Mouse (Mus musculus): ENCODE results near the gene Espl1. TPM values are rescaled to one million over a fixed set of nuclear protein-coding genes. Genes with fewer than 3 reads are reported as not detected.
"Not testable (repeated sequence)": the region's sequence is repeated elsewhere in the genome, so short reads cannot be mapped to it uniquely, and the experiment has no call there.

The Espl1 gene
- total RNA-seq, 2 experiments from 2014 or later = 1.7 to 2.1 TPM

DNA sequence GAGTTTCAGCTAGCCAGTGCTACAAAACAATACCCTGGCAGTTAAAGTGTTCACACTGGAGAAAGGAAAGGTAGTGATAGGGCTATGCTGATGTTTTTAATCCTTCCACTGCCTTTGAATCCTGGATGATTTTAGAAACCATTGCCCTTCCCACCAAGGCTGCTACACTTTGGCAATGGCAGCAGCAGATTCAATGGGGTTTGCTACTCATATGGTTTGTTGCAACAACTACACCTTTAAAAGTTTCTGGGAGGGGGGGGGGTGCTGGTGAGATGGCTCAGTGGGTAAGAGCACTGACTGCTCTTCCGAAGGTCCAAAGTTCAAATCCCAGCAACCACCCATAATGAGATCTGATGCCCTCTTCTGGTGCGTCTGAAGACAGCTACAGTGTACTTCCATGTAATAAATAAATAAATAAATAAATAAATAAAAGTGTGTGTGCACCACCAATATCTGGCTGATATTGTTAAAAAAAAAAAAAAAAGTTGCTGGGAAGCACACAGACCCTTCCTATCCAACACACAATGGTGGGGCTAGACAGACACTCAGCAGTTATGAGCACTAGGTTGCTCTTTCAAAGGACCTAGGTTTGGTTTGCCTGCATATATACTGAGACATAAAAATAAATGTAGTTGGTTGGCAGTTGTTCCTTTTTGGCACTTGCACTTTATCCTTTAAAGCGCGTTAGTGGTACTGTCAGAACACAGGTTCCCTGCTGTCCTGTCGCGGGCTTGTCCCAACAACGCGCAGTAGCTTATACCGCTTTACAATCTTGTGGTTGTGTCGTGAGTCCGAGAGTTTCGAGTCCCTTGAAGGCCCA lies 28.8 kb downstream of the Espl1 start:
- H3K4me3 ChIP-seq = peak overlapping the region; percentile 43
- no peak for DNase-seq (ENCODE audit: low spot score in 2 of 2)
- peak overlapping the region; percentile 77 for H3K27ac ChIP-seq
- peak; percentile 47 for TF ChIP-seq CTCF (conservative IDR thresholded peaks at IDR 0.05)

DNA sequence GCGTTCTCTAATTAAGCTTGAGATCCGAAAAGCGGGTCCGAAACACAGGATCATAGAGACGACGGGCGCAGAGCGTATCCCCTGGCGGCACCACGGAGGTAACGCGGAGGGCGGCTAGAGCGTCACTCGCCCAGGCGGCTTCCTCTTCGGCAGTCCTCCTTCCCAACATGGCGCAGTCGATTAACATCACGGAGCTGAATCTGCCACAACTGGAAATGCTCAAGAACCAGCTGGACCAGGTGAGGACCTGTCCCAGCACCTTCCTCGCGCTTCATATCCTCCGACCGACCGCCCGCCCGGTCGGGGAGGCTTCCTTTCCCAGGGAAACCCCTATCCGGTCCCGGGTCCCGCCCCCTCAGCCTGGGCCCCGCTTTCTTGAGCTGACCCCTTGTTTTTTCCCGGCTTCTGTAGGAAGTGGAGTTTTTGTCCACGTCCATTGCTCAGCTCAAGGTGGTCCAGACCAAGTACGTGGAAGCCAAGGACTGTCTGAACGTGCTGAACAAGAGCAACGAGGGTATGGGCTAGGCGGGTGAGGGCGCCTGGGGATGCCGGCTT lies 30.0 kb downstream of the Espl1 start, which contains the start of gene Pfdn5:
Gene Pfdn5 (plus strand): TSS at position 95 of the 555 bp plus-strand sequence.
- Histone ChIP-seq H3K27ac (peak within 1 kb of the TSS; percentile 87), H3K4me3 (peak within 1 kb of the TSS; percentile 71)
- TF ChIP-seq CTCF (conservative IDR thresholded peaks at IDR 0.05) = peak; percentile 77
- DNase-seq (ENCODE audit: low spot score in 2 of 2) = peak; percentile 88 to 90

DNA sequence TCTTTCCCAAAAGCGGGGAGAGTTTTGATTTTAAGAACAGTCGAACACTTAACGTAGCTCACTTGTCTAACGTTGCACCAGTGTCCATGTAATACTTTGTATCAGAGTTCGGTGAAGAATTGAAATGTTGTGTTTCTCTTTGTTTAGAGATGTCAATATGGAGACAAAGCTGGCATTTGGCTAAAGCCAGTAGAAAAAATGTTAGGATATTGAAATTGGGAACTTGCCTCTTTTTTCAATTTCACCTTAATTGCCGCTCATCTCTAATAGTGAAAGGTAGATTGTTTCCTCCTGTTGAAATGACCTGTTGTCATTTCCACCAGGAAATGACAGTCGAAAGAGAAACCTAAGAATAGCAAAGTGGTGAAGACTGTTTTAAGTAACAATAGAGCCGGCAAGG lies 30.8 kb downstream of the Espl1 start:
- TF ChIP-seq CTCF (conservative IDR thresholded peaks at IDR 0.05) = no peak
- Histone ChIP-seq H3K4me3 (peak overlapping the region; percentile 71), H3K27ac (peak overlapping the region; percentile 87; the same call in 1 of the 2 replicates)

DNA sequence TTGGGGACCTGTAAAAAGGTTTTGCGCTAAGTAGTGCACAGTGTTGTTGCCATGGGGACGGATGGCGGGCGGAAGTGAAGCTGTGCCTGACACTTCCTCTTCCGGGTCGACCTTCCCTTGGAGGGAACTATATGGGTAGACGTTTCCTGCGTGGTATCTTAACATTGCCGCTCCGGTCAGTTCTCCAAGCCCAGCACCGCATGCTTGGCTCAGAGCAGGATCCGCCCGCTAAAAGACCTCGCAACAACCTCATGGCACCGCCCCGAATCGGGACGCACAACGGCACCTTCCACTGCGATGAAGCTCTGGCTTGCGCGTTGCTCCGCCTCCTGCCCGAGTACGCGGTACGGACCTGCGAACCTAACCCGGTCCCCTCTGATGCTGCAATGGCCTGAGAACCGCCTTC lies 35.5 kb downstream of the Espl1 start, which contains the start of gene Myg1:
Gene Myg1 (plus strand): TSS at position 100 of the 406 bp plus-strand sequence.
- Histone ChIP-seq H3K27ac (peak within 1 kb of the TSS; percentile 83), H3K4me3 (peak within 1 kb of the TSS; percentile 64)
- peak; percentile 85 to 89 for DNase-seq (ENCODE audit: low spot score in 2 of 2)
- no peak for TF ChIP-seq CTCF (conservative IDR thresholded peaks at IDR 0.05)

More for the DNA sequence above, 30.8 kb downstream of the Espl1 start:
- DNase-seq (ENCODE audit: low spot score in 2 of 2) = no peak

DNA sequence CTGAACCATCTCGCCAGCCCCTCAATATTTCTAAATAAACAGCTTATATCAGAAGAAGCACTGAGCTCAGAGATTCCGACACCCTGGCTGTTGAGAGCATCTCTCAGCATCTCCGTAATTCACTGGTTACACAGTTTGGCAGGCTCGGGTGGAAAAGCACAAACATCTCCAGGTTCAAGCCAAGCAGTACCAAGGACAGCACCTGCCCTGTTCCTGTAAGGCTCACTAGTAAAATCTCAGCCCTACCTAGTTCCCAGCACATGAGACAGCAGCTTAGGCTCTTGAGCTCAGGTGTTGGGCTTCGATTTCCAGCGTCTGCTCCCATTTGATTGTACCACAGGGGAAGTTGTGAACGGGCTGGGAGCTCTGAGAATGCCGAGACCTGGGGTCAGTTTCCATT lies 39.2 kb downstream of the Espl1 start:
- DNase-seq (ENCODE audit: low spot score in 2 of 2) = no peak
- no peak for TF ChIP-seq CTCF (conservative IDR thresholded peaks at IDR 0.05)
- Histone ChIP-seq H3K27ac (no peak overlapping the region), H3K4me3 (no peak overlapping the region)

DNA sequence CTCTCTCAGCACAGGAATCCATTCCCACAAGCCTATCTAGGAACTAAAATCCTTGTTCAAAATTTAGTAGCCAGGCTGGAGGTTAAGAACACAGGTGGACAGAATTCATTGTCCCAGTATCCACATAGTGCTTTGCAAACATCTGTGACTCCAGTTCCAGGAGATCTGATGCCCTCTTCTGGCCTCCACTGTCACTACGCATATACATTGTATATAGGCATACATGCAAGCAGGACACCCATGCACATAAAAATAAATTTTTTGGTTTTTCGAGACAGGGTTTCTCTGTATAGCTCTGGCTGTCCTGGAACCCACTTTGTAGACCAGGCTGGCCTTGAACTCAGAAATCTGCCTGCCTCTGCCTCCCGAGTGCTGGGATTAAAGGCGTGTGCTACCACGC lies 39.9 kb downstream of the Espl1 start:
- DNase-seq (ENCODE audit: low spot score in 2 of 2); H3K27ac ChIP-seq; H3K4me3 ChIP-seq: not testable (repeated sequence)
- TF ChIP-seq CTCF (conservative IDR thresholded peaks at IDR 0.05) = peak; percentile 55

DNA sequence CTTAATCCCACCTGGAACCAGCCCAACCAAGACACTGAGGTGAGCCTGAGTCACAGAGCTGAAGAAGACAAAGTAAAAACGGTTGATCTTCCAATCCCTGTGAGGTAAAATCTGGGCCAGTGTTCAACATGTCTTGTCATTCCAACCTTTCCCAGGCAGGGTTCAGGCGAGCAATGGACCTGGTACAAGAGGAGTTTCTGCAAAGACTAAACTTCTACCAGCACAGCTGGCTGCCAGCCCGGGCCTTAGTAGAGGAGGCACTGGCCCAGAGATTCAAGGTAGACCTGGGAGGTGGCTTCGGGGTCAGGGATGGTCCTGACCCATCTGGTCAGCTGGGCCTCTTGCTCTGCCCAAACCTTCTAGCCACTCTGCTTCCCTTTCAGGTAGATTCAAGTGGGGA lies 40.9 kb downstream of the Espl1 start:
- DNase-seq (ENCODE audit: low spot score in 2 of 2) = no peak
- TF ChIP-seq CTCF (conservative IDR thresholded peaks at IDR 0.05) = no peak
- no peak overlapping the region for H3K4me3 ChIP-seq

DNA sequence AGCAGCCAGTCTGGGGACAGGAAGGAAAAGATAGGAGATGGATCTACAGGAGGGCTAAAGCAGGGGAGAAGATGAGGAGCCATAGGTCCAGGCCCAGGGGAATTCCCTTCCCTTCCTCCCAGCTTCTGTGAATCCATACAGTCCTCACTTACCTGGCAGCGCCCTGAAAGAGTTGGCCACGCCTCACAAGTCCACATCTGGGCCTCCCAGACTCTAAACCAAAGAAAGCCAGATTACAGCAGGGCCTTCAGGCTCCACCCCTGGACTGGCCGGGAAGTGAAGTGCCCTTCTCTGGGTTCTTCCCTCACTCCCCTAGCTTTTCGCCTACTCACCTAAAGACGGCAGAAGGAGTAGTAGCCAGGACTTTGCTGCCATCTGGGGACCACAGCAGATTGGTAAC lies 43.5 kb downstream of the Espl1 start:
- TF ChIP-seq CTCF (conservative IDR thresholded peaks at IDR 0.05) = no peak
- DNase-seq (ENCODE audit: low spot score in 2 of 2) = no peak
- H3K4me3 ChIP-seq = no peak overlapping the region

More for the DNA sequence above, 40.9 kb downstream of the Espl1 start:
- H3K27ac ChIP-seq = no peak overlapping the region

DNA sequence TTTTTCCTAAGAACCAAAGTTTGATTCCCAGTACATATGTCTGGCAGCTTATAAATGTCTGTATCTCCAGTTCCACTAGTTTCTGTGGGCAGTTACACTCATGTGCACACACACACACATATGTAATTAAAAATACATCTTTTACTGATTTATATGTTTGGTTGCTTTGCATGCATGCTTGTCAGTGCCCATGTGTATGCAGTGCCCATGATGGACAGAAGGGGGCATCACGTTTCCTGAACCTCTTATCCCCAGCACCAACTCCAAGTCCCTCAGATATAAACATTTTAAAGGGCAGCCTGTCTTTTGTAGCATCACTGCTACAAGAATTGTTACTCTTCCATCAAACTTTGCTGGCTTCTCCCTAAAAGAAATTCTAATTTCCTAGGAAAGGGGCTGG lies 45.5 kb downstream of the Espl1 start:
- peak; percentile 85 for TF ChIP-seq CTCF (conservative IDR thresholded peaks at IDR 0.05)
- peak in 1 of 2 experiments; percentile 35 for DNase-seq (ENCODE audit: low spot score in 2 of 2)
- no peak overlapping the region for H3K4me3 ChIP-seq
- H3K27ac ChIP-seq = no peak overlapping the region

More for the DNA sequence above, 43.5 kb downstream of the Espl1 start:
- no peak overlapping the region for H3K27ac ChIP-seq

DNA sequence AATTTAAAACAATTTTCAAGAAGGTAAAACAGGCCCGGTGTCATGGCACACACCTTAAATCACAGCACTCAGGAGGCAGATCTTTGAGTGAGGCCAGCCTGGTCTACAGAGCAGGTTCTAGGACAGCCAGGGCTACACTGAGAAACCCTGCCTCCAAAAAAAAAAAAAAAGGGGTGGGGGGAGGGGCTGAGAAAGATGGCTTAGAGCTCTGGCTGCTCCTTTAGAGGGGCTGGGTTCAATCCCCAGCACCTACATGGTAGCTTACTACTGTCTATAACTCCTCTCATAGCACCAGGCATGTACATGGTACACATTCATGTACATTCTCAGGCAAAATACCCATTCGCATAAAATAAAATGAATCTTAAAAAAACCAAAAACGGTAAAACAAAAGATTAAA lies 48.4 kb downstream of the Espl1 start:
- Histone ChIP-seq H3K27ac (no peak overlapping the region), H3K4me3 (no peak overlapping the region)
- DNase-seq (ENCODE audit: low spot score in 2 of 2) = no peak
- TF ChIP-seq CTCF (conservative IDR thresholded peaks at IDR 0.05) = no peak

DNA sequence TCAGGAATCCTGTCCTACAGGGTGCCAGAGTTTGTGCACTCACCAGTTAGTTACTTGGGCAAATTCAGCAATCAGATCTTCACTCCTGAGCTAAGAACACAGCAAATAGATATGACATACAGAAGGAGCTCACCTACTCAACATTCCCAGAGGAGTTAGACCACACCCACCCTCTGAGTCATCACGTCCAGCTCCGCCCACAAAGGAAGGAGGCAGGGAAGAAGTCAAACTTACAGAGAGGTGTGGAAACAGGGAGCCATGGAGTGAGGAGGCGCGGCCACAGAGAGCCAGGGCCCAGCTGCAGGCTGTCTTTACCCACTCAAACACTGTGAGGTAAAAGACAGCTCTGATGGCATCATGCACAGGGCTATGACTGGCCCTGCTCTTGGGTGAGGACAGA lies 50.4 kb downstream of the Espl1 start:
- no peak for DNase-seq (ENCODE audit: low spot score in 2 of 2)
- no peak for TF ChIP-seq CTCF (conservative IDR thresholded peaks at IDR 0.05)
- Histone ChIP-seq H3K27ac (no peak overlapping the region), H3K4me3 (no peak overlapping the region)

DNA sequence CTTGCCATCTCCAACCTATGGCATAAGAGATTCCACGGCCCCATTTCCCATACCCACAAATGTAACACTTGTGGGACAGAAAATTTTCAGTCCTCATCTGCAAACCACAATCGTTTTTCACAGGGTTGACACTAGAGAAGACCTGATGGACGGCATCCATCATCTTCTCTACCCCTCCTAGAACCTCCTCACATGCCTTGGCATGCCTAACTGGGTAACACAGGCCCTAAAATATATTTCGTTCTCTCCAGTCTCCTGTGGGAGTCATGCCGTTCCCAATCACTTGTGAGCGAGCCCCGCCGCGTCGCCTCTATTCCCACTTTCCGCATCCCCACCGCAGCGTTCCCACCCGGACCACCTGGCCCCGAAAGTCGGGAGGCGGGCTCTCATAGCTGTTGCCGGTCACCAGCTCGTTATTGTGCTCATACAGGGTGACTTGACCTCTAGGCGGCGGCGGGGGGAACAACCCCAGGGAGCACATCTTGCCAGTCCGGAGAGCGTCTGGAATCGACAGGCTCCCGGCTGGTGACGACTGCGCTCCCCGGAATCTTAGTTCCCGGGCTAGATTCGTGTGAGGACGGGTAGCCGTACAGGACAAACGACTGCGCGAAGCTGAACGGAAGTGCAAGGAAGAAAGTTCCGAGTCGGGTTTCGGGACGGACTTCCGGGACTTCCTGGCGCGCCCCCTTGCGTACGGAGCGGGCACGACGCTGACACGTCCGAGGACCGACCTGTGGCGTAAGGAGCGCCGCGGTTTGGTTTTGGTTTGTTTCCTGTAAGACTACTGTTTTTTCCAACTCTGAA lies 54.3 kb downstream of the Espl1 start, which contains the start of gene Aaas:
Gene Aaas (minus strand): TSS at position 634 of the 804 bp plus-strand sequence.
- H3K27ac ChIP-seq = peak within 1 kb of the TSS; percentile 89
- TF ChIP-seq CTCF (conservative IDR thresholded peaks at IDR 0.05) = peak; percentile 94
- peak; percentile 92 to 96 for DNase-seq (ENCODE audit: low spot score in 2 of 2)
- H3K4me3 ChIP-seq = peak within 1 kb of the TSS; percentile 72

DNA sequence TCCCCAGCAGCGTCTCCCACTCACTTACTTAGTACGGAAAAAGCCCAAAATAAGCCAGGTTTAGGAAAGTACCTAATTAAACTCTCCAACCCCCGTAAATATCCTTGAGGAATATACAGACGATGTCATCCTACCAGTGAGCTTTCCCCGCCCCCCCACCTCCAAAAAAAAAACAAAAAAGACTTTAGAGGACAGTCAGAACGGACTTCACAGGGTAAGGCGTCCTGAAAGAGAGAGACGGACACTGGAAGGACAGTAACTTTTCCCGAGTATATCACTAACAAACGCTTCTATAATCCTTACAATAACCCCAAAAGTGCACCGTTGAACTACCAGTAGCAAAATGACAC lies 54.9 kb downstream of the Espl1 start:
- peak overlapping the region; percentile 89 for H3K27ac ChIP-seq
- peak overlapping the region; percentile 72 for H3K4me3 ChIP-seq
- no peak; the same call in 1 of the 2 replicates for TF ChIP-seq CTCF (conservative IDR thresholded peaks at IDR 0.05)
- DNase-seq (ENCODE audit: low spot score in 2 of 2) = no peak
